Mouse (Mus musculus) neural tube, embryonic 14.5 days (tissue): ENCODE data around the gene Ctps2. TPM values are rescaled to one million over a fixed set of nuclear protein-coding genes. Genes with fewer than 3 reads are reported as not detected.
"Not testable (repeated sequence)": the region's sequence is repeated elsewhere in the genome, so short reads cannot be mapped to it uniquely, and the experiment has no call there.

Experiments used
- ATAC-seq: fragments of 200-750 bp; cut with Nextera tagmentation; 2 replicates; pipeline ENCODE4 v1.8.0; 2017; ENCODE audit warnings: low read depth, mild to moderate bottlenecking, moderate TSS enrichment, moderate library complexity
- H3K27ac ChIP-seq: fragments of 300-500 bp; sonication (generic); 2 replicates; pipeline ENCODE4 v1.5.1; 2014; ENCODE audit warnings: low read depth, mild to moderate bottlenecking, control low read depth, low read length, moderate library complexity, mixed read lengths
- H3K27me3 ChIP-seq: fragments of 300-500 bp; sonication (generic); 2 replicates; pipeline ENCODE4 v1.6.1; 2014; ENCODE audit warnings: low read length; ENCODE audit not compliant: control insufficient read depth, insufficient read depth
- H3K36me3 ChIP-seq: fragments of 300-500 bp; sonication (generic); 2 replicates; pipeline ENCODE4 v1.6.1; 2014; ENCODE audit warnings: low read length, mixed read lengths; ENCODE audit not compliant: control insufficient read depth, insufficient read depth
- H3K4me1 ChIP-seq: fragments of 300-500 bp; sonication (generic); 2 replicates; pipeline ENCODE4 v1.6.1; 2014; ENCODE audit warnings: low read length; ENCODE audit not compliant: control insufficient read depth, insufficient read depth
- H3K4me2 ChIP-seq: fragments of 300-500 bp; sonication (generic); 2 replicates; pipeline ENCODE4 v1.6.1; 2014; ENCODE audit warnings: mild to moderate bottlenecking, low read depth, low read length, control low read depth
- H3K4me3 ChIP-seq: fragments of 300-500 bp; sonication (generic); 2 replicates; pipeline ENCODE4 v1.5.1; 2014; ENCODE audit warnings: low read depth, low read length, control low read depth, mixed read lengths
- H3K9ac ChIP-seq: fragments of 300-500 bp; sonication (generic); replicated peaks from 2 replicates; pipeline ENCODE4 v1.6.1; 2014; ENCODE audit warnings: low read depth, mild to moderate bottlenecking, control low read depth, low read length, mixed read lengths
- H3K9me3 ChIP-seq: fragments of 300-500 bp; sonication (generic); 2 replicates; pipeline ENCODE4 v1.6.1; 2016; ENCODE audit warnings: low read length; ENCODE audit not compliant: control insufficient read depth
- WGBS: fragments of 180-500 bp; shearing (Covaris S2); extraction: QIAGEN DNeasy Blood & Tissue Kit; methylation state at CpG from one replicate; pipeline ENCODE4 v1.1.7; 2014; 5-methylcytosine and 5-hydroxymethylcytosine counted together
- polyA plus RNA-seq: library from polyadenylated mRNA; unstranded; fragments of >200 nt; fragmentation: Nextera tagmentation; extraction: Ambion mirVana; gene quantifications from 2 replicates; pipeline ENCODE4 v1.2.1, GENCODE M21; 2014

The Ctps2 gene
- 93.3 and 101 TPM in 2 replicates for polyA plus RNA-seq

DNA sequence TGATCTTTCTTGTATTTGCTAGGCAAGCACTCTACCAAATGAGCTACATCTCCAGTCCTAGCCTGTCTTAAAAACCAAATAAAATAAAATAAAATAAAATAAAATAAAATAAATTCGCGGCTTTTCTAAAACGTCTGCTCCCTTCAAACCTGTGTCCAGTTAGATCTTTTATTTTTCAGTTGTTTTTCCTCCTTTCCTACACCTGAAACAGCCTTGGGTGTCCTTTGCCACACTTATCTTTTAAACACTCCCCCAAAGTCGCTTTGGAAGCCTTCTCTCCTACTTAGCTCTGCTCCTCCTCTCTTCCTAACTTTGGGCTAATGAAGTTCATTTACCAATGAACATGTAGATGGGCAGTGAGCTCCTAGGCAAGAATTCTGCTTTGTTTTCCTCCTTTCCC is at the start of gene Ctps2:
TSS of gene Ctps2 (plus strand) at position 301 of the 400 bp plus-strand sequence.
- Histone ChIP-seq H3K9me3 (no peaks in the 10 kb centered on the region), H3K9ac (peak within 1 kb of the TSS; percentile 62), H3K4me2 (peak within 1 kb of the TSS; percentile 59), H3K27ac (peak within 1 kb of the TSS; percentile 52), H3K4me3 (peak within 1 kb of the TSS; percentile 47), H3K27me3 (no peaks in the 10 kb centered on the region), H3K36me3 (no peaks in the 10 kb centered on the region), H3K4me1 (0 out of 2 replicates have a peak, but pooled peaks cover 2% of the 10 kb centered on the region)
- WGBS, result 26% methylated on average over 4 of the region's 4 CpGs
- ATAC-seq, result no peak

GRCm38 (mm10) chrX:162868294-162868965 is 32.6 kb upstream of the Ctps2 start:
- 91% methylated on average over 3 of the region's 3 CpGs for WGBS
- H3K36me3 ChIP-seq, result no peaks in the 10 kb centered on the region; the same call in 1 of the 2 replicates
- H3K9ac ChIP-seq, result no peak overlapping the region
- H3K4me1 ChIP-seq, result no peaks in the 10 kb centered on the region
- no peaks in the 10 kb centered on the region for H3K27me3 ChIP-seq
- no peak overlapping the region for H3K4me2 ChIP-seq
- no peak overlapping the region for H3K4me3 ChIP-seq
- ATAC-seq, result no peak
- H3K27ac ChIP-seq, result no peak overlapping the region
- no peaks in the 10 kb centered on the region for H3K9me3 ChIP-seq

GRCm38 (mm10) chrX:162871734-162872517 is 29.1 kb upstream of the Ctps2 start:
- no peak overlapping the region for H3K27ac ChIP-seq
- no peak overlapping the region for H3K4me2 ChIP-seq
- WGBS, result 52% methylated on average over 4 of the region's 4 CpGs
- H3K9ac ChIP-seq, result no peak overlapping the region
- no peak overlapping the region for H3K4me3 ChIP-seq
- H3K4me1 ChIP-seq, result no peaks in the 10 kb centered on the region
- ATAC-seq, result no peak
- H3K36me3 ChIP-seq, result no peaks in the 10 kb centered on the region; the same call in 1 of the 2 replicates
- no peaks in the 10 kb centered on the region for H3K9me3 ChIP-seq
- no peaks in the 10 kb centered on the region for H3K27me3 ChIP-seq

- 90% methylated on average over 2 of the region's 2 CpGs for WGBS
- H3K9ac ChIP-seq, result no peak overlapping the region
- no peak overlapping the region for H3K4me3 ChIP-seq
- H3K4me2 ChIP-seq, result no peak overlapping the region
- H3K4me1 ChIP-seq, result no peaks in the 10 kb centered on the region
- no peak overlapping the region for H3K27ac ChIP-seq
- no peak for ATAC-seq
- no peaks in the 10 kb centered on the region for H3K27me3 ChIP-seq
- H3K9me3 ChIP-seq, result no peaks in the 10 kb centered on the region
- no peaks in the 10 kb centered on the region for H3K36me3 ChIP-seq
These were observed 27.3 kb upstream of the Ctps2 start for GRCm38 (mm10) chrX:162873761-162874160.

GRCm38 (mm10) chrX:162878236-162878635 is 22.8 kb upstream of the Ctps2 start:
- no peaks in the 10 kb centered on the region for H3K4me1 ChIP-seq
- H3K27ac ChIP-seq, result no peak overlapping the region
- H3K4me2 ChIP-seq, result no peak overlapping the region
- no peak for ATAC-seq
- H3K27me3 ChIP-seq, result no peaks in the 10 kb centered on the region
- no peaks in the 10 kb centered on the region for H3K9me3 ChIP-seq
- 88% methylated on average over 3 of the region's 3 CpGs for WGBS
- H3K9ac ChIP-seq, result no peak overlapping the region
- H3K36me3 ChIP-seq, result no peaks in the 10 kb centered on the region
- H3K4me3 ChIP-seq, result no peak overlapping the region

DNA sequence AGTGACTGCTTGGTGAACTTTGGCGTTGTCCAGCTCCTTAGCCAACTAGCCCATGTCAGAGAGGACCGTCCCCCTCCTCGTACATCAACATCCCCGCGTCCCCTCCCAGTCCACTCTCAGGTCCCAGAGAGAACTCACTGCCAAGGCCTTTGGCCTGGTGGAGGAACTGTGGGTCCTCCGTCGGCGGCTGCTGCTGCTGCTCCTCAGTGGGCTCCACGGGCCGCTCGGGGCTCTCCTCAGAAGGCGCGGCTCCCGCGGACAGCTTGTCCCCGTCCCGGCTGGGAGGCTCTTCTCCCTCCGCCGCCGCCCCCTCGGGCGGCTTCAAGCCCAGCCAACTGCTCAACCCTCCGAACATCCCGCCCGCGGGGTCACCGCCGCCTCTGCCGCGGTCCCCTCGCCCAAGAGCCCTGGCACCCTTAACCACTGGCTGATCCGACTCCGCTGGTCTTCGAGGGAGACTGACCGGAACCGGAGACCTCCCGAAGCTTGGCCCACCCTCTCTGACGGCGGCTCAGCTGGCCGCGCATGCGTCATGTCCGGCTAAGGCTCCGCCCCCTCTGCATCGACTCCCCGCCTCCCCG is 13.0 kb upstream of the Ctps2 start, which contains the start of gene Syap1:
TSS of gene Syap1 (minus strand) at position 517 of the 581 bp plus-strand sequence.
- ATAC-seq, result peak; percentile 96
- peak within 1 kb of the TSS; percentile 49 for H3K4me2 ChIP-seq
- no peaks in the 10 kb centered on the region for H3K27me3 ChIP-seq
- H3K4me1 ChIP-seq, result no peaks in the 10 kb centered on the region
- H3K36me3 ChIP-seq, result no peaks in the 10 kb centered on the region
- WGBS, result 20% methylated on average over 41 of the region's 47 CpGs
- H3K27ac ChIP-seq, result peak within 1 kb of the TSS; percentile 48; the same call in 1 of the 2 replicates
- peak within 1 kb of the TSS; percentile 80 for H3K9ac ChIP-seq
- peak within 1 kb of the TSS; percentile 56 for H3K4me3 ChIP-seq
- no peaks in the 10 kb centered on the region for H3K9me3 ChIP-seq

- H3K27ac ChIP-seq, H3K27me3 ChIP-seq, H3K4me1 ChIP-seq, H3K4me2 ChIP-seq, H3K9ac ChIP-seq, H3K4me3 ChIP-seq, H3K36me3 ChIP-seq, H3K9me3 ChIP-seq: not testable (repeated sequence)
- WGBS, result 71% methylated on average over 9 of the region's 25 CpGs
- peak; percentile 47; the same call in 1 of the 2 replicates for ATAC-seq
These were observed 12.3 kb upstream of the Ctps2 start for GRCm38 (mm10) chrX:162888575-162889223.

DNA sequence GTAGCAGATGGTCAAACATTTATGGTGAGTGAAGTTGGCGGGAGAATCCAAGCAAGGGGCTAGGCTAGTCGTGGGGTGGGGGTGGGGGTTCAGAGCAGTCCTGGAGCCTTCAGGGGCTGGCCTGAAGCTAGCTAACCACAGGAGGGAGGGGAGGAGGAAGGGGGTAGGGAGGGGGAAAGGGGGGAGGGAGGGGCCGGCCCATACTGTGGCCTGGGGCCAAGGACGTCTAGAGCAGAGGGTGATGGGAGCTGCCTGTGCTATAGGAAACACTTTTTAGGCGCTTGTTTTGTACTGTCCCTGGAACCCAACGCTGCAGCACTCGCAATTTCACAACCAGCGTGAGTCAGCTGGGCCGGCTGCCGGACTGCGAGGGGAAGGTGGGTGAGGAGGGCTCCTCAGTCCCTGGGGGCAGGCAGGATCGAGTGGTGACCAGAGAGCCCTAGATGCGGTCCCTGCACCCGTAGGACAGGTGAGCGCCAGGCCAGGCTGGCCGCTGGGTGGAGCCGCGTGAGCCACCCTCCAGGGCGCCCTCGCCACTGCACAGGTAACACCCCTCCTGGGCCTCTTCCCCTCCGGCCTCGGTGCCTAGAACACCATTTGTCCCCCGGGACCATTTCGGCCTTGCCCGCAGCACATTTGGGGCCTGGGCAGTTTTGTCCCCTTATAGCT is 467 bp downstream of the Ctps2 start:
- Histone ChIP-seq H3K9ac (peak overlapping the region; percentile 62), H3K4me1 (0 out of 2 replicates have a peak, but pooled peaks cover 2% of the 10 kb centered on the region)
- WGBS, result 18% methylated on average over 21 of the region's 25 CpGs

More for the DNA sequence above, 467 bp downstream of the Ctps2 start:
- Histone ChIP-seq H3K4me3 (peak overlapping the region; percentile 47), H3K36me3 (no peaks in the 10 kb centered on the region), H3K4me2 (peak overlapping the region; percentile 59), H3K27me3 (no peaks in the 10 kb centered on the region), H3K27ac (peak overlapping the region; percentile 52), H3K9me3 (no peaks in the 10 kb centered on the region)
- ATAC-seq, result peak; percentile 84
